Mouse (Mus musculus) MEL (cell line): ENCODE results near the gene Schip1. TPM values are rescaled to one million over a fixed set of nuclear protein-coding genes. Genes with fewer than 3 reads are reported as not detected.

Source experiments
- DNase-seq: peaks from one replicate; pipeline ENCODE4 v3.0.0; 2011; ENCODE audit warnings: low read depth, low spot score
- H3K27ac ChIP-seq: 2 replicates; pipeline ENCODE4 v1.5.1; 2012; ENCODE audit warnings: low read depth, mild to moderate bottlenecking, control low read depth, low read length, moderate library complexity; ENCODE audit not compliant: control insufficient read depth
- H3K27me3 ChIP-seq, 2 experiments: fragments of 150-350 bp in 1 of 2; sonication (generic) in 1 of 2; 2 replicates each; pipeline ENCODE4 v1.6.1; 2012; ENCODE audit warnings: low read length in 2 of 2, mild to moderate bottlenecking in 2 of 2, improper control_type of control experiment in 1 of 2, moderate library complexity in 1 of 2; ENCODE audit not compliant: insufficient read depth in 2 of 2, control insufficient read depth in 1 of 2
- H3K36me3 ChIP-seq, 2 experiments: 2 replicates each; pipeline ENCODE4 v1.6.1; 2012 to 2014; ENCODE audit warnings: low read length in 2 of 2, improper control_type of control experiment in 1 of 2, inconsistent platforms in 1 of 2, mild to moderate bottlenecking in 1 of 2; ENCODE audit not compliant: insufficient read depth in 2 of 2, control insufficient read depth in 1 of 2
- H3K4me1 ChIP-seq, 2 experiments: fragments of 150-350 bp in 1 of 2; sonication (generic) in 1 of 2; 2 replicates each; pipeline ENCODE4 v1.6.1; 2012; ENCODE audit warnings: low read length in 2 of 2, improper control_type of control experiment in 1 of 2, mild to moderate bottlenecking in 1 of 2; ENCODE audit not compliant: insufficient read depth in 2 of 2, control insufficient read depth in 1 of 2
- H3K4me3 ChIP-seq, 2 experiments: fragments of 150-350 bp in 1 of 2; sonication (generic) in 1 of 2; 2 replicates each; pipeline ENCODE4 v1.5.1; 2012; ENCODE audit warnings: low read depth in 2 of 2, low read length in 2 of 2, mild to moderate bottlenecking in 2 of 2, moderate library complexity in 2 of 2, control low read depth in 1 of 2, improper control_type of control experiment in 1 of 2; ENCODE audit not compliant: control insufficient read depth in 1 of 2, insufficient read depth in 1 of 2
- H3K79me2 ChIP-seq: 2 replicates; pipeline ENCODE4 v1.6.1; 2012; ENCODE audit warnings: mild to moderate bottlenecking, low read length, moderate library complexity; ENCODE audit not compliant: control insufficient read depth, poor library complexity, insufficient read depth
- H3K9ac ChIP-seq: 2 replicates; pipeline ENCODE4 v1.6.1; 2012; ENCODE audit warnings: low read depth, mild to moderate bottlenecking, control low read depth, low read length, moderate library complexity; ENCODE audit not compliant: control insufficient read depth, poor library complexity, severe bottlenecking
- H3K9me3 ChIP-seq: fragments of 150-350 bp; sonication (generic); replicated peaks from 2 replicates; pipeline ENCODE4 v1.6.1; 2012; ENCODE audit warnings: mild to moderate bottlenecking, low read length, improper control_type of control experiment, moderate library complexity; ENCODE audit not compliant: insufficient read depth
- BHLHE40 ChIP-seq: IDR thresholded peaks from 2 replicates; pipeline ENCODE4 v1.6.1; 2012; ENCODE audit warnings: low read depth, mild to moderate bottlenecking, inconsistent platforms, low read length, improper control_type of control experiment, borderline replicate concordance
- CHD2 ChIP-seq: IDR thresholded peaks from 2 replicates; pipeline ENCODE4 v1.6.1; 2011; ENCODE audit warnings: low read length, improper control_type of control experiment
- GATA1 ChIP-seq: IDR thresholded peaks from 2 replicates; pipeline ENCODE4 v1.6.1; 2011; ENCODE audit warnings: low read depth, low read length, improper control_type of control experiment
- HCFC1 ChIP-seq: IDR thresholded peaks from 2 replicates; pipeline ENCODE4 v1.6.1; 2012; ENCODE audit warnings: low read depth, mild to moderate bottlenecking, inconsistent platforms, low read length, improper control_type of control experiment, moderate library complexity
- JUND ChIP-seq: IDR thresholded peaks from 2 replicates; pipeline ENCODE4 v1.6.1; 2011; ENCODE audit warnings: low read depth, mild to moderate bottlenecking, improper control_type of control experiment, low read length
- MAX ChIP-seq: IDR thresholded peaks from 2 replicates; pipeline ENCODE4 v1.6.1; 2011; ENCODE audit warnings: low read length, improper control_type of control experiment
- MEF2A ChIP-seq: IDR thresholded peaks from 2 replicates; pipeline ENCODE4 v1.6.1; 2014; ENCODE audit warnings: low read depth, mild to moderate bottlenecking, inconsistent platforms, low read length, improper control_type of control experiment; ENCODE audit not compliant: poor library complexity, insufficient replicate concordance, severe bottlenecking; ENCODE audit errors: extremely low read depth
- MXI1 ChIP-seq: IDR thresholded peaks from 2 replicates; pipeline ENCODE4 v1.6.1; 2011; ENCODE audit warnings: mild to moderate bottlenecking, low read depth, low read length, improper control_type of control experiment
- MYB ChIP-seq: IDR thresholded peaks from 2 replicates; pipeline ENCODE4 v1.6.1; 2011; ENCODE audit warnings: mild to moderate bottlenecking, low read depth, low read length, improper control_type of control experiment
- NRF1 ChIP-seq: IDR thresholded peaks from 2 replicates; pipeline ENCODE4 v1.6.1; 2014; ENCODE audit warnings: low read depth, mild to moderate bottlenecking, inconsistent platforms, low read length, improper control_type of control experiment, moderate library complexity; ENCODE audit not compliant: poor library complexity, insufficient read depth, severe bottlenecking
- POLR2A ChIP-seq, 2 experiments: IDR thresholded peaks; 2 replicates each; pipeline ENCODE4 v1.6.1; 2011 to 2012; ENCODE audit warnings: low read length in 2 of 2, mild to moderate bottlenecking in 2 of 2, control low read depth in 1 of 2, improper control_type of control experiment in 1 of 2, low read depth in 1 of 2, moderate library complexity in 1 of 2; ENCODE audit not compliant: control insufficient read depth in 1 of 2, insufficient read depth in 1 of 2, poor library complexity in 1 of 2
- POLR2AphosphoS5 ChIP-seq: IDR thresholded peaks from 2 replicates; pipeline ENCODE4 v1.6.1; 2012; ENCODE audit warnings: low read depth, borderline replicate concordance, mild to moderate bottlenecking, inconsistent platforms, low read length, moderate library complexity, mixed read lengths
- RAD21 ChIP-seq: IDR thresholded peaks from 2 replicates; pipeline ENCODE4 v1.6.1; 2011; ENCODE audit warnings: mild to moderate bottlenecking, low read depth, low read length, improper control_type of control experiment
- RCOR1 ChIP-seq: IDR thresholded peaks from 2 replicates; pipeline ENCODE4 v1.6.1; 2012; ENCODE audit warnings: low read depth, mild to moderate bottlenecking, inconsistent platforms, low read length, improper control_type of control experiment
- SIN3A ChIP-seq: IDR thresholded peaks from 2 replicates; pipeline ENCODE4 v1.6.1; 2012; ENCODE audit warnings: low read length, improper control_type of control experiment, inconsistent platforms
- TAL1 ChIP-seq: IDR thresholded peaks from 2 replicates; pipeline ENCODE4 v1.6.1; 2012; ENCODE audit warnings: mild to moderate bottlenecking, inconsistent platforms, low read length, moderate library complexity, mixed read lengths
- TCF12 ChIP-seq: IDR thresholded peaks from 2 replicates; pipeline ENCODE4 v1.6.1; 2014; ENCODE audit warnings: low read depth, mild to moderate bottlenecking, inconsistent platforms, low read length, improper control_type of control experiment, moderate library complexity
- USF1 ChIP-seq: IDR thresholded peaks from 2 replicates; pipeline ENCODE4 v1.6.1; 2014; ENCODE audit warnings: low read depth, mild to moderate bottlenecking, inconsistent platforms, low read length, improper control_type of control experiment, moderate library complexity
- USF2 ChIP-seq, 2 experiments: IDR thresholded peaks; 2 replicates each; pipeline ENCODE4 v1.6.1; 2011 to 2012; ENCODE audit warnings: improper control_type of control experiment in 2 of 2, low read length in 2 of 2, borderline replicate concordance in 1 of 2, inconsistent platforms in 1 of 2, low read depth in 1 of 2, mild to moderate bottlenecking in 1 of 2; ENCODE audit not compliant: insufficient read depth in 1 of 2
- ZKSCAN1 ChIP-seq: IDR thresholded peaks from 2 replicates; pipeline ENCODE4 v1.6.1; 2012; ENCODE audit warnings: low read depth, mild to moderate bottlenecking, inconsistent platforms, low read length, improper control_type of control experiment, moderate library complexity
- ZNF384 ChIP-seq: IDR thresholded peaks from 2 replicates; pipeline ENCODE4 v1.6.1; 2012; ENCODE audit warnings: low read depth, mild to moderate bottlenecking, inconsistent platforms, low read length, improper control_type of control experiment
- polyA plus RNA-seq, 2 experiments: library from polyadenylated mRNA; stranded (reverse) in 1 of 2; unstranded in 1 of 2; fragments of >175 nt in 1 of 2; fragments of >200 nt in 1 of 2; gene quantifications; 2 replicates each; pipeline versions ENCODE4 v1.2.1 to v1.2.4; 2012; ENCODE audit warnings: low replicate concordance in 2 of 2, low read depth in 1 of 2; ENCODE audit not compliant: insufficient read length in 2 of 2, insufficient read depth in 1 of 2, missing spikeins in 1 of 2
- total RNA-seq: library from RNA; depleted of rRNA; stranded (reverse); fragments of 300-350 nt; gene quantifications from 2 replicates; pipeline ENCODE4 v1.2.3, GENCODE M21; 2012

Schip1 gene
- total and polyA plus RNA-seq, 3 experiments, result 10.1 to 12.4 TPM; not detected in 1

DNA sequence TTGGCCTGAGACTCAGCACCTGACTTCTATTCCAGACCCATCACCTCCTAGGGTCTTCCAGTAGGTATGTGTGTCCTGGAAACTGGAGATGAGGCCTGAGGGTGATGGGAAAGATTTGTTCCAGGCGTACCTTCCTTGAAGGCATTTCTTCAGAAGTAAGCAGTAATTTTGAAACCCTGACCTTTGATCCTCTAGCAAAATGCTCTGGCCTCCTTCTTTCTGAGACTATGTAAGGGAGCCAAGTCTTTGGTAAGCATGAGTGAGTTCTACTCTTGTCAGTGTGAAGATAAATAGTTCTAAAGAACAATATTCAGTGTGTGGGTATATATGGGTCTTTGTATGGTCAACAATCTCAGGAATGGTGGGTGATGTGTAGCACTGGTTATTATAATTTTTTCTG is 65.8 kb downstream of the Schip1 start:
- Histone ChIP-seq H3K4me1 (no peaks in the 10 kb centered on the region), H3K27me3 (no peaks in the 10 kb centered on the region), H3K79me2 (no peaks in the 10 kb centered on the region), H3K36me3 (no peaks in the 10 kb centered on the region), H3K4me3 (no peak overlapping the region), H3K9me3 (no peaks in the 10 kb centered on the region), H3K9ac (no peak overlapping the region), H3K27ac (no peak overlapping the region)
- no peak for DNase-seq
- TF ChIP-seq NRF1 (no peak), RCOR1 (no peak), USF1 (no peak), USF2 (IDR thresholded peaks at IDR 0.05; ENCODE audit: borderline replicate concordance in 1 of 2, insufficient read depth in 1 of 2, low read depth in 1 of 2, low read length in 2 of 2) (no peak), POLR2A (IDR thresholded peaks at IDR 0.05; ENCODE audit: control insufficient read depth in 1 of 2, insufficient read depth in 1 of 2, low read depth in 1 of 2, low read length in 2 of 2, poor library complexity in 1 of 2) (no peak)

DNA sequence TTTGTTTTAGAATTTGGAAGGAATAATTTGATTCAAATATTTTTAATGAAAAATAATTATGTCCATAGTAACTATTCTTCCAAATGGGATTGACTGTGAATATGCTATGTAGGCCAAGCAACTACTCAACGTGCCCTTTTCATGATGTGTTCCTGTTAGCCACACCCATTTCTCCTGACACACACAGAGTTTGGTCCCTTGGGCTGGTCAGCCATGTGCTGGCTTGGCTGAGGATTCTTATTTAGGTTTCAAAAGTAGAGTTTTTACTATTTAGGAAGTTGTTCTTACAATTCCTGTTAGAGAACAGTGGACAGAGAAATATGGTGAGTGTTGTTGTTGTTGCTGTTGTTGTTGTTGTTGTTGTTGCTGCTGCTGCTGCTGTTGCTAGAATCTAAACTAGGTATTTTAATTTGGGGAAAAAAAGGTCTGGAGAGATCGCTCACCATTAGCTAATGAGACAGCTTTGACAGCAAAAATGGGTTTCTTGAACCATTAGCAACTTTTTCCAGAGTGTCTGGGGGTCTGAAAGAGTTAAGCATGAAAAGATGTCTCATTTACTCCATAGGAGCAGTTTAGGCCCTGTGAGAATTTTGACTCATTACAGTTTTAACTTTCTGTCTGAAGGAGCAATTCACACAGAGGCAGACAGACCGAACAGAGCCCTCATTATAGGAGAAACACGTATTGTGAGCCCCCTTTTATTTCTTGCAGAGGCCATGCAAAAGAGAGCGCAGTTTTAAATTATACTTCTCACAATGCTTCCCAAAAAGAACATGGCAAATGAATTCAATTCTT is 74.4 kb downstream of the Schip1 start:
- Histone ChIP-seq H3K27me3 (no peaks in the 10 kb centered on the region), H3K9me3 (no peaks in the 10 kb centered on the region), H3K4me3 (no peak overlapping the region), H3K79me2 (no peaks in the 10 kb centered on the region), H3K4me1 (no peaks in the 10 kb centered on the region), H3K9ac (no peak overlapping the region), H3K27ac (no peak overlapping the region), H3K36me3 (no peaks in the 10 kb centered on the region)
- TF ChIP-seq MAX, result no peak
- no peak for TF ChIP-seq MEF2A
- no peak for TF ChIP-seq TCF12
- TF ChIP-seq ZKSCAN1, result no peak
- DNase-seq, result no peak

DNA sequence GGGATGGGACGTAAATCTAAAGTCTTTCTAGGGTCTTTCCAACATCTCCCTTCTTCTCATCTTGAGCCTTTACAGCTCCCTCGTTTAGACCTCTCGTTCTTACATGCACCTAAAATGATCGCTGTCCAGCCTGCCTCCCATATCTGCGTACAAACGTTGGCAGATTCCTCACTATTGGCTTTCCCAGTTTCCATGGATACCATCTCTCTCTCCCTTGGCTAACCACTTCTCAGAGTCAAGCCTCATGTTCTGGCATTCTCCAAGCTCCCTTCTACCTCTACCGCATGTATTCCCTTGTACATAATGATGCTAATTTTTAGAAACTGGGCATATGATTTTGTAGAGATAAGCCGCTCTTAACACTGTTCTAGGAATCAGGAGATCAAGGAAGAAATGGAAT is 86.1 kb downstream of the Schip1 start:
- H3K79me2 ChIP-seq, result no peaks in the 10 kb centered on the region
- TF ChIP-seq NRF1 (no peak), ZNF384 (no peak), MEF2A (no peak), BHLHE40 (no peak), POLR2A (IDR thresholded peaks at IDR 0.05; ENCODE audit: control insufficient read depth in 1 of 2, insufficient read depth in 1 of 2, low read depth in 1 of 2, low read length in 2 of 2, poor library complexity in 1 of 2) (no peak), CHD2 (no peak), TAL1 (no peak), TCF12 (no peak), RAD21 (no peak), MAX (no peak), GATA1 (no peak), POLR2AphosphoS5 (no peak), JUND (no peak), SIN3A (no peak), USF2 (IDR thresholded peaks at IDR 0.05; ENCODE audit: borderline replicate concordance in 1 of 2, insufficient read depth in 1 of 2, low read depth in 1 of 2, low read length in 2 of 2) (no peak), HCFC1 (no peak), MYB (no peak), MXI1 (no peak)
- H3K27ac ChIP-seq, result no peak overlapping the region
- no peaks in the 10 kb centered on the region for H3K9me3 ChIP-seq
- DNase-seq, result no peak
- no peak overlapping the region for H3K4me3 ChIP-seq
- H3K4me1 ChIP-seq, result no peaks in the 10 kb centered on the region
- H3K9ac ChIP-seq, result no peak overlapping the region
- H3K27me3 ChIP-seq, result no peaks in the 10 kb centered on the region
- H3K36me3 ChIP-seq, result no peaks in the 10 kb centered on the region
